Mouse (Mus musculus): ENCODE results near the gene Dse.
A peak's percentile ranks its signal among the peaks of the same experiment; 100 is the strongest.

The Dse gene

GRCm38 (mm10) chr10:34198574-34198973 lies 8.9 kb downstream of the Dse start:
- no peak for DNase-seq

GRCm38 (mm10) chr10:34198061-34198460 lies 9.5 kb downstream of the Dse start:
- peak; percentile 97 for DNase-seq

GRCm38 (mm10) chr10:34197269-34197668 lies 10.2 kb downstream of the Dse start:
- no peak for DNase-seq

- peak; percentile 74 for DNase-seq
These were observed 12.6 kb downstream of the Dse start for GRCm38 (mm10) chr10:34194957-34195356.

- DNase-seq = no peak
These were observed 13.0 kb downstream of the Dse start for GRCm38 (mm10) chr10:34194503-34194902.

GRCm38 (mm10) chr10:34186571-34187260 lies 20.8 kb downstream of the Dse start:
- DNase-seq = peak; percentile 86

- peak; percentile 76 for DNase-seq
These were observed 22.0 kb downstream of the Dse start for GRCm38 (mm10) chr10:34185556-34185955.

- DNase-seq = no peak
These were observed 22.6 kb downstream of the Dse start for GRCm38 (mm10) chr10:34184956-34185355.

- DNase-seq = peak; percentile 88
These were observed 23.8 kb downstream of the Dse start for GRCm38 (mm10) chr10:34183731-34184130.

GRCm38 (mm10) chr10:34175870-34176606 lies 31.5 kb downstream of the Dse start:
- DNase-seq = no peak

GRCm38 (mm10) chr10:34172663-34173282 lies 34.7 kb downstream of the Dse start:
- no peak for DNase-seq

GRCm38 (mm10) chr10:34171660-34172059 lies 35.9 kb downstream of the Dse start:
- DNase-seq = peak; percentile 95

- DNase-seq = no peak
These were observed 36.3 kb downstream of the Dse start for GRCm38 (mm10) chr10:34171191-34171590.

- DNase-seq = no peak
These were observed 40.5 kb downstream of the Dse start for GRCm38 (mm10) chr10:34166971-34167370.

- DNase-seq = no peak
These were observed 51.5 kb downstream of the Dse start for GRCm38 (mm10) chr10:34155796-34156554.

- DNase-seq = no peak
These were observed 55.7 kb downstream of the Dse start for GRCm38 (mm10) chr10:34151827-34152226.

GRCm38 (mm10) chr10:34150454-34150853 lies 57.1 kb downstream of the Dse start:
- no peak for DNase-seq

- peak; percentile 12 for DNase-seq
These were observed 57.7 kb downstream of the Dse start for GRCm38 (mm10) chr10:34149772-34150171.

GRCm38 (mm10) chr10:34141693-34142092 lies 65.8 kb downstream of the Dse start:
- DNase-seq = peak; percentile 56

- no peak for DNase-seq
These were observed 67.7 kb downstream of the Dse start for GRCm38 (mm10) chr10:34139768-34140167.

GRCm38 (mm10) chr10:34138027-34138426 lies 69.5 kb downstream of the Dse start:
- no peak for DNase-seq

- no peak for DNase-seq
These were observed 71.1 kb downstream of the Dse start for GRCm38 (mm10) chr10:34136432-34136831.

- peak; percentile 92 for DNase-seq
These were observed 76.2 kb downstream of the Dse start for GRCm38 (mm10) chr10:34131356-34131755.

Measured in heart, adult 11 months (tissue).